Mouse (Mus musculus) layer of hippocampus, postnatal 25 days (tissue): ENCODE results near the gene Srgap1. TPM values are rescaled to one million over a fixed set of nuclear protein-coding genes. Genes with fewer than 3 reads are reported as not detected.
"Not testable (repeated sequence)": the region's sequence is repeated elsewhere in the genome, so short reads cannot be mapped to it uniquely, and the experiment has no call there.

Experiments
- DNase-seq, 2 experiments: peaks; one replicate each; pipeline ENCODE4 v3.0.0; 2022; ENCODE audit warnings: mixed read lengths in 2 of 2, low spot score in 1 of 2; ENCODE audit errors: extremely low spot score in 1 of 2
- total RNA-seq, 2 experiments: library from RNA; stranded (reverse); gene quantifications; 2 replicates each; pipeline ENCODE4 v1.2.3; 2021

The Srgap1 gene
- total RNA-seq, 2 experiments from 2014 or later, result 11.1 to 15.4 TPM

GRCm38 (mm10) chr10:121770624-121771577 is 276.2 kb downstream of the Srgap1 start:
- DNase-seq, result peak in 1 of 2 experiments; percentile 20

- DNase-seq, result no peak
Measured at GRCm38 (mm10) chr10:121769711-121770110, 277.4 kb downstream of the Srgap1 start.

GRCm38 (mm10) chr10:121767295-121767694 is 279.8 kb downstream of the Srgap1 start:
- DNase-seq, result not testable (repeated sequence)

GRCm38 (mm10) chr10:121765174-121766057 is 281.7 kb downstream of the Srgap1 start:
- DNase-seq, result no peak

- no peak for DNase-seq
Measured at GRCm38 (mm10) chr10:121764469-121765173, 282.5 kb downstream of the Srgap1 start.

- DNase-seq, result no peak
Measured at GRCm38 (mm10) chr10:121763191-121763590, 283.9 kb downstream of the Srgap1 start.

GRCm38 (mm10) chr10:121762141-121762540 is 285.0 kb downstream of the Srgap1 start:
- DNase-seq, result no peak

- DNase-seq, result no peak
Measured at GRCm38 (mm10) chr10:121759095-121759494, 288.0 kb downstream of the Srgap1 start.

- DNase-seq, result no peak
Measured at GRCm38 (mm10) chr10:121756677-121757076, 290.4 kb downstream of the Srgap1 start.

- DNase-seq, result no peak
Measured at GRCm38 (mm10) chr10:121755822-121756221, 291.3 kb downstream of the Srgap1 start.

- no peak for DNase-seq
Measured at GRCm38 (mm10) chr10:121754237-121754636, 292.9 kb downstream of the Srgap1 start.

- peak in 1 of 2 experiments; percentile 50 for DNase-seq
Measured at GRCm38 (mm10) chr10:121750175-121750574, 296.9 kb downstream of the Srgap1 start.

- no peak for DNase-seq
Measured at GRCm38 (mm10) chr10:121742336-121742735, 304.8 kb downstream of the Srgap1 start.

- peak; percentile 80 to 88 for DNase-seq
Measured at GRCm38 (mm10) chr10:121739548-121740505, 307.3 kb downstream of the Srgap1 start, which contains the start of gene BC048403. Gene BC048403 (plus strand): TSS chr10:121739937.

GRCm38 (mm10) chr10:121737256-121737655 is 309.9 kb downstream of the Srgap1 start:
- no peak for DNase-seq

GRCm38 (mm10) chr10:121732542-121732941 is 314.6 kb downstream of the Srgap1 start:
- no peak for DNase-seq

GRCm38 (mm10) chr10:121731048-121731725 is 315.9 kb downstream of the Srgap1 start:
- DNase-seq, result no peak
